Mouse (Mus musculus) liver, embryonic 11.5 days (tissue): ENCODE measurements around the gene Cd63. TPM values are rescaled to one million over a fixed set of nuclear protein-coding genes. Genes with fewer than 3 reads are reported as not detected.
A peak's percentile ranks its signal among the peaks of the same experiment; 100 is the strongest.

Experiments used
- ATAC-seq: fragments of 200-750 bp; cut with Nextera tagmentation; replicated peaks from 2 replicates; pipeline ENCODE4 v1.8.0; 2017; ENCODE audit warnings: moderate number of reproducible peaks, mild to moderate bottlenecking, moderate TSS enrichment, moderate library complexity; ENCODE audit not compliant: low FRiP score
- DNase-seq: peaks from one replicate; pipeline ENCODE4 v3.0.0-alpha.2; 2017; ENCODE audit warnings: low spot score
- H3K27ac ChIP-seq: fragments of 300-500 bp; sonication (generic); 2 replicates; pipeline ENCODE4 v1.5.1; 2014; ENCODE audit warnings: mild to moderate bottlenecking, low read depth, low read length, control low read depth
- H3K27me3 ChIP-seq: fragments of 300-500 bp; sonication (generic); replicated peaks from 2 replicates; pipeline ENCODE4 v1.6.1; 2014; ENCODE audit warnings: low read length, mixed read lengths; ENCODE audit not compliant: control insufficient read depth, insufficient read depth
- H3K36me3 ChIP-seq: fragments of 300-500 bp; sonication (generic); 2 replicates; pipeline ENCODE4 v1.6.1; 2014; ENCODE audit warnings: mild to moderate bottlenecking, low read length, moderate library complexity, mixed read lengths; ENCODE audit not compliant: control insufficient read depth, insufficient read depth
- H3K4me1 ChIP-seq: fragments of 300-500 bp; sonication (generic); replicated peaks from 2 replicates; pipeline ENCODE4 v1.6.1; 2014; ENCODE audit warnings: low read length, mixed read lengths; ENCODE audit not compliant: control insufficient read depth, insufficient read depth
- H3K4me2 ChIP-seq: fragments of 300-500 bp; sonication (generic); 2 replicates; pipeline ENCODE4 v1.6.1; 2014; ENCODE audit warnings: mild to moderate bottlenecking, control low read depth, moderate library complexity
- H3K4me3 ChIP-seq: fragments of 300-500 bp; sonication (generic); 2 replicates; pipeline ENCODE4 v1.5.1; 2014; ENCODE audit warnings: low read depth, low read length, control low read depth
- H3K9ac ChIP-seq: fragments of 300-500 bp; sonication (generic); 2 replicates; pipeline ENCODE4 v1.6.1; 2014; ENCODE audit warnings: low read depth, low read length, control low read depth
- H3K9me3 ChIP-seq: fragments of 300-500 bp; sonication (generic); 2 replicates; pipeline ENCODE4 v1.6.1; 2016; ENCODE audit warnings: low read length, inconsistent platforms, mixed read lengths; ENCODE audit not compliant: control insufficient read depth
- WGBS: fragments of 180-500 bp; shearing (Covaris S2); extraction: QIAGEN DNeasy Blood & Tissue Kit; methylation state at CpG from one replicate; pipeline ENCODE4 v1.1.7; 2014; 5-methylcytosine and 5-hydroxymethylcytosine counted together
- polyA plus RNA-seq: library from polyadenylated mRNA; unstranded; fragments of >200 nt; fragmentation: Nextera tagmentation; extraction: Ambion mirVana; gene quantifications from 2 replicates; pipeline ENCODE4 v1.2.1, GENCODE M21; 2014

Cd63 gene
- polyA plus RNA-seq, result 193 and 198 TPM in 2 replicates

DNA sequence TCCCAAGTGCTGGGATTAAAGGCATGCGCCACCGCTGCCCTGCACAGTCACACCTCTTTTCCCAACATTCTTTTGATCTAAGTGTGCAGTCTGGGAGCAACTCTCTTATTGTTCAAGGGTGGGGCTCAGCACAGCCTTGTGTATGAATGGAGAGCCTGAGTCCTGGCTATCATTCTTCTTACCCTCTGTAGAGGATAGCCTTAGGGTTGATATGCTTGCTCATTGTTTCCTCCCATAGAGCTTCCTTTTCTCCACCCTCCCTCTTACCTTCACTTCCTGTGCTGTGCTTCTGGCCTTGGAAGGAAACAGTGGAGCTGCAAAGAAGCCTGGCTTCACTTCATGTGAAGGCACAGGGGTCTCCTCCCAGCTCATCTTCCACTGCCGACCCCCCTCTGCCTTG is at the start of gene Cd63:
Cd63 (plus strand) TSS at position 292 of the 400 bp plus-strand sequence.
- Histone ChIP-seq H3K4me2 (no peak within 1 kb of the TSS), H3K27ac (no peak within 1 kb of the TSS), H3K4me1 (no peaks in the 10 kb centered on the region; the same call in 1 of the 2 replicates), H3K9me3 (no peaks in the 10 kb centered on the region), H3K27me3 (peaks cover 14% of the 10 kb centered on the region), H3K36me3 (no peaks in the 10 kb centered on the region), H3K4me3 (no peak within 1 kb of the TSS), H3K9ac (no peak within 1 kb of the TSS)
- 86% methylated on average over 3 of the region's 3 CpGs for WGBS
- DNase-seq (no peak), ATAC-seq (peak; percentile 35; the same call in 1 of the 2 replicates)

DNA sequence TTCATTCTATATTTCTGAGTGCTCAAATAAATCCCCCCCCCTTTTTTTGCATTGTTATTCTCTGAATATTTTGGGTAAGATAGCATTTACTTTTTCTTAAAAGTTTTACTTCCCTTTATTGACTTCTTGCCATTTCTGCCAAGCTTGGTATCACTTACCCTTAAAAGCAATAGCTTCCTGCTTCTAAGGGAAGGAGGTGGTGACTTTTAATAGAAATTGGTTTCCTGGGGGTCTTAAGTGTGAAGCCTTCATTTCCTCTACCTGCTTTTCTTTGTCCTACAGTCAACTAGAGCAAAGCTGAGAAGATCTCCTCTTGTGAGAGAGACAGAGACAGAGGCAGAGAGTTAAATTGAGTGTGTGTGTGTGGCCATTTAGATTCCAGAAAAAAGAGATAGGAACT is 39.6 kb upstream of the Cd63 start:
- no peak for ATAC-seq
- H3K4me3 ChIP-seq, result no peak overlapping the region
- no peak overlapping the region for H3K27ac ChIP-seq
- H3K4me2 ChIP-seq, result no peak overlapping the region
- peaks cover 10% of the 10 kb centered on the region for H3K36me3 ChIP-seq
- no peaks in the 10 kb centered on the region for H3K9me3 ChIP-seq
- H3K9ac ChIP-seq, result no peak overlapping the region
- no peaks in the 10 kb centered on the region for H3K4me1 ChIP-seq
- no peak for DNase-seq
- H3K27me3 ChIP-seq, result no peaks in the 10 kb centered on the region

DNA sequence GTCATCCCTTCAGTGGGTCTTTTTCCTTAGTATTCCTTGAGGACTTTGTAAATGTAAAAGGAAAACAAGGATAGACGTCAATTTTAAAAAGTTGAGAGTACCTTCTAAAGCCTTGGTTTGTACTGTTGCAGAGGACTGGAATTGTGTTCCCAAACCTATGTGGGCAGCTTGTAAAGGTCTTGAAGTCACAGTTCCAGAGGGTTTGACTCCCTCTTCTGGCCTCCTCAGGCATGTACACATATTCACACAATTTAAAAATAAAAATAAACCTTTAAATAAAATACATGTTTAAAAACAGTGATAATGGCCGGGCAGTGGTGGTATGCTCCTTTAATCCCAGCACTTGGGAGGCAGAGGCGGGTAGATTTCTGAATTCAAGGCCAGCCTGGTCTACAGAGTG is 34.7 kb upstream of the Cd63 start:
- Histone ChIP-seq H3K4me1 (no peaks in the 10 kb centered on the region), H3K27me3 (no peaks in the 10 kb centered on the region), H3K4me3 (no peak overlapping the region), H3K9me3 (no peaks in the 10 kb centered on the region), H3K4me2 (no peak overlapping the region), H3K9ac (no peak overlapping the region), H3K27ac (no peak overlapping the region), H3K36me3 (peaks cover 13% of the 10 kb centered on the region; the same call in 1 of the 2 replicates)
- WGBS, result 79% methylated on average over 3 of the region's 3 CpGs
- no peak for ATAC-seq
- no peak for DNase-seq

DNA sequence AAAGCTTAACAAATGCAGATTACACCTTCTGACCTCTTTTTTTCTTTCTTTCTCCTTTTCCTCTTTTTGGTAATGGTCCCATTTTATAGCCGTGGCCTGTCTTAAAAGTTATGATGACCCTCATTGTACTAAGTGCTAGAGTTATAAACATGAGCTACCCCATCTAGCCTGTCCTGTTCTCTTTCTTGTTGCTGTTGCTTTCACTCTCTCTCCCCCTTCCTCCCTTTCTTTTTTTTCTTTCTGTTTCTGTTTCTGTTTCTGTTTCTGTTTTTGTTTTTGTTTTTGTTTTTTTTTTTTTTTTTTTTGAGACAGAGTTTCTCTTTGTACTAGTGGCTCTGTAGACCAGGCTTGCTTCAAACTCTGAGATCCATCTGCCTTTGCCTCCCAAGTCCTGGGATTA is 34.3 kb upstream of the Cd63 start:
- 93% methylated on average over 1 of the region's 1 CpGs for WGBS
- no peak for DNase-seq
- Histone ChIP-seq H3K4me3 (no peak overlapping the region), H3K4me1 (no peaks in the 10 kb centered on the region), H3K27me3 (no peaks in the 10 kb centered on the region), H3K4me2 (no peak overlapping the region), H3K27ac (no peak overlapping the region), H3K9ac (no peak overlapping the region), H3K9me3 (no peaks in the 10 kb centered on the region), H3K36me3 (peaks cover 14% of the 10 kb centered on the region; the same call in 1 of the 2 replicates)
- no peak for ATAC-seq

DNA sequence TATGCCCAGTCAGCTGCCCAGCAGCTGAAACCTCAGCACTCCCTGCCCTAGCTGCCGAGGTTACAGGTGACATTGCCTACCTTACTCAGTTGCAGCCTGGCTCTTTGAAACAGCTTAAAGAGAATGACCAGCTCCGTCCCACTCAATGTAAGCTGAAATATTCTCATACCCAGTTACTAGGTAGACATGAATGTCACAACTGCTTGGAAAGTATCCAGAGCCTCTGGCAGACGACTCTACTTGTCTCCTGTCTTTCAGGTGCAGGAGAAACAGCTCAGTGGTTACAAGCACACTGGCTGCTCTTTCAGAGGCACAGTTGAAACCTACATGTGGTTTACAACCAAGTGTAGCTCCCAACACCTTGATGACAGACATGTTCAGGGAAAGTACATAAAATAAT is 30.4 kb upstream of the Cd63 start:
- ATAC-seq (no peak), DNase-seq (no peak)
- Histone ChIP-seq H3K4me3 (no peak overlapping the region), H3K4me2 (no peak overlapping the region), H3K27ac (no peak overlapping the region), H3K36me3 (peaks cover 23% of the 10 kb centered on the region), H3K9ac (no peak overlapping the region), H3K27me3 (no peaks in the 10 kb centered on the region), H3K9me3 (no peaks in the 10 kb centered on the region), H3K4me1 (no peaks in the 10 kb centered on the region)
- 85% methylated on average over 3 of the region's 3 CpGs for WGBS

DNA sequence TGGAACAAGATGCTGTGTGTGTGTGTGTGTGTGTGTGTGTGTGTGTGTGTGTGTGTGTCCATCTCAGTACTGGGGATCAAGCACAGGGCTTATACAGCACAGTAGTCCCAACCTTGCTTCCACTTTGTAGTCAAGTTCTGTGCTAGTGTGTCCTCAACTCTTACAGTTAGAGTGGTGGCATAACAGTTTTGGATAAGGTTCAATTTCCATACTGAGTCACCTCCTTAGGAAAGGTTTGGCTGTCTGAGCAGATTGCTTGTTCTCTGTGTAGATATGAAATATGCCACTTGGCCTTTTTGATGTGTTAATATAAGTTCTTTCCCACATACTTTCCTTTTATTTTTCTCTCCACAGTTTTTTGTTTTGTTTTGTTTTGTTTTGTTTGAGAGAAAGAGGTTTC is 22.5 kb upstream of the Cd63 start:
- H3K4me1 ChIP-seq, result no peaks in the 10 kb centered on the region
- no peak for ATAC-seq
- H3K36me3 ChIP-seq, result peaks cover 10% of the 10 kb centered on the region

DNA sequence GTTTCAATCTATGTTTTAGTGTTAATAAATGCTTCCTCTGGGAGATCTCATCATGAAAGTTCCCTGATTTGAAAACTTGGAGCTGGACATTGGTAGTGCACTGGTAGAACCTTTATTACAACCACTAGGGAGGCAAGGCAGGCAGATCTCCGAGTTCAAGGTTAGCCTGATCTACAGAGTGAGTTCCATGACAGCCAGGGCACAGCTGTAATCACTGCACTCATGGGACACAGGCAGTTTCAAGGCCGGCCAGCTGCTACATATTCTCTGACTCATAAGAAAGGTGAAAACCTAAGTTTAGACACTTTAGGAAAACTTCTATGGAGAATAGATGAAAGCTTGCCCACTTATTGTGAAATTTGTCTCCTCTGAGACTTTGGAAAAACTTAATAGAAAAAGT is 22.0 kb upstream of the Cd63 start:
- DNase-seq (no peak), ATAC-seq (no peak)
- no peak overlapping the region for H3K4me3 ChIP-seq
- no peaks in the 10 kb centered on the region for H3K4me1 ChIP-seq
- no peak overlapping the region for H3K9ac ChIP-seq
- no peak overlapping the region for H3K4me2 ChIP-seq
- H3K27me3 ChIP-seq, result no peaks in the 10 kb centered on the region
- H3K36me3 ChIP-seq, result peaks cover 10% of the 10 kb centered on the region
- 90% methylated on average over 2 of the region's 2 CpGs for WGBS
- H3K27ac ChIP-seq, result no peak overlapping the region
- no peaks in the 10 kb centered on the region for H3K9me3 ChIP-seq

More for the DNA sequence above, 22.5 kb upstream of the Cd63 start:
- no peak overlapping the region for H3K4me3 ChIP-seq
- no peaks in the 10 kb centered on the region for H3K27me3 ChIP-seq
- H3K9ac ChIP-seq, result no peak overlapping the region
- H3K9me3 ChIP-seq, result no peaks in the 10 kb centered on the region
- no peak for DNase-seq
- no peak overlapping the region for H3K27ac ChIP-seq
- H3K4me2 ChIP-seq, result no peak overlapping the region

DNA sequence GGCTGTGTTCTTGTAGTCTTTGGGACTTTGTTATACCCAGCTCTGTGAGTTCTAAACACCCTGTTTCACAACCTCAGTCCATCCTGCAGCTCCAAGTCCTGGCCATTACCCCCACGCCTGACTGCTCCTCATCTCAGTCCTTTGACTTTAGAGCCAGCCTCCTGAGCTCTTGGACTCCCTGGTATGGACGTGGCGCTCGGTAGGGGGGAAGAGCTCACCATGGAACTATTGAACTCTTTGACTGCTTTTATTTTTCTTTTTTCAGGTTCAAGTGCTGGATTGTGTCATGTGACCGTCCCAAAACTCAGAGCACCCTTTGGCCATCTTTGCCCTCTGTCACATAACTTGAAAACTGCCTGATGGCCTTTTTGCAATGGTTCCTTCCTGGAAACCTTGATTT is 18.7 kb upstream of the Cd63 start:
- DNase-seq, result no peak
- no peak for ATAC-seq
- 90% methylated on average over 5 of the region's 5 CpGs for WGBS
- Histone ChIP-seq H3K4me1 (no peaks in the 10 kb centered on the region), H3K4me3 (no peak overlapping the region), H3K9ac (no peak overlapping the region), H3K27me3 (no peaks in the 10 kb centered on the region), H3K4me2 (no peak overlapping the region), H3K27ac (no peak overlapping the region), H3K36me3 (peaks cover 5% of the 10 kb centered on the region; the same call in 1 of the 2 replicates), H3K9me3 (no peaks in the 10 kb centered on the region)

DNA sequence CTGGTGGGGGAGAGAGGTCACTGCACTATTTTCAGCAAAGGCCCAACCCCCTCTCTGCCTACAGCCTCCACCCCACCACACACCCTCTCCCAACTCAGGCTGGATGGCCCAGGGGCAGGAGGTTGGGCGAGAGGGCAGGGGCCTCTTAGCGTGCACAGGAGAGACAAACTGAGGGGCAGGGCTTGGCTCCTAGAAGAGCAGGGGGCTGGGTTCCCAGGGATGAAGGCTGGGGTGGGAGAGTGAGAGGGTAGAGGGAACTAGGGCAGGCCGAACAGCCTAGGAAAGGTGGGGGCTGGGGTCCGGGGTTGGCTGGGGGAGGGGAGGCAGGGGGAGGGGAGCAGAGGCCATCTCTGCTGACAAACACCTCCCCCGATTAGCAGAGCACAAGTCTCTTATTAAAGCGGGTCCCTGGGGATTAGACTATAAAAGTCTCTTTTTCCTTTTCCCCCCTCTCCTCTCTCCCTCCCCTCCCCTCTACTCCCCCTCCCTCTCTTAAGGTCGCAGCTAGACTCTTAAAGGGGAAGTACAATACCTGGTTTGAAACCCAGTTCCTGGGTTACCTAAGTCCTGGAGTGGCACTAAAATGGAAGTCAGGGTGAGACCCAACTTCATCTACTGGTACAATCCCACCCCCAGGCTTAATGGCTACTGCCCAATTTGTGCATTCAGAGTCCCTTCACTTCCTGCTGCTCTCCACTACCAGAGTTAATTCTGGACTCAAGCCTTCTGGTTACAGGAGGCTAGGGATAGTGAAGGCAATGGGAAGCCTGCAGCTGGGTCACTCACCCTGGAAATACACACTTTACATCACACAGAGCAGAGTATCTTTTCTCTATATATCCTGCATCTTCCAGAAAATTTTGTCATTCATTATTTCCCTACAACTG is 11.6 kb upstream of the Cd63 start:
- Histone ChIP-seq H3K27me3 (peaks cover 24% of the 10 kb centered on the region), H3K4me2 (peak overlapping the region; percentile 86), H3K4me1 (peaks cover 7% of the 10 kb centered on the region), H3K36me3 (no peaks in the 10 kb centered on the region), H3K27ac (peak overlapping the region; percentile 39), H3K9ac (peak overlapping the region; percentile 46; the same call in 1 of the 2 replicates), H3K9me3 (no peaks in the 10 kb centered on the region), H3K4me3 (peak overlapping the region; percentile 70)
- ATAC-seq, result peak; percentile 60
- 7% methylated on average over 7 of the region's 7 CpGs for WGBS
- peak; percentile 60 for DNase-seq
